Mouse (Mus musculus) lung, embryonic 16.5 days (tissue): ENCODE measurements around the gene Kcnk5. TPM values are rescaled to one million over a fixed set of nuclear protein-coding genes. Genes with fewer than 3 reads are reported as not detected.

ENCODE experiments used
- ATAC-seq: fragments of 200-750 bp; cut with Nextera tagmentation; 2 replicates; pipeline ENCODE4 v1.8.0; 2017; ENCODE audit warnings: low read depth, mild to moderate bottlenecking, moderate library complexity
- H3K27ac ChIP-seq: fragments of 300-500 bp; sonication (generic); 2 replicates; pipeline ENCODE4 v1.5.1; 2014; ENCODE audit warnings: mild to moderate bottlenecking, control low read depth, low read length
- H3K27me3 ChIP-seq: fragments of 300-500 bp; sonication (generic); 2 replicates; pipeline ENCODE4 v1.6.1; 2014; ENCODE audit warnings: low read depth, low read length, mixed read lengths; ENCODE audit not compliant: control insufficient read depth, insufficient read depth
- H3K36me3 ChIP-seq: fragments of 300-500 bp; sonication (generic); 2 replicates; pipeline ENCODE4 v1.6.1; 2014; ENCODE audit warnings: low read length; ENCODE audit not compliant: control insufficient read depth, insufficient read depth
- H3K4me1 ChIP-seq: fragments of 300-500 bp; sonication (generic); replicated peaks from 2 replicates; pipeline ENCODE4 v1.6.1; 2014; ENCODE audit warnings: low read length, mixed read lengths; ENCODE audit not compliant: control insufficient read depth, insufficient read depth
- H3K4me2 ChIP-seq: fragments of 300-500 bp; sonication (generic); 2 replicates; pipeline ENCODE4 v1.6.1; 2014; ENCODE audit warnings: low read depth, low read length, control low read depth
- H3K4me3 ChIP-seq: fragments of 300-500 bp; sonication (generic); 2 replicates; pipeline ENCODE4 v1.5.1; 2014; ENCODE audit warnings: mild to moderate bottlenecking, low read length, control low read depth
- H3K9ac ChIP-seq: fragments of 300-500 bp; sonication (generic); 2 replicates; pipeline ENCODE4 v1.6.1; 2014; ENCODE audit warnings: low read length, control low read depth
- H3K9me3 ChIP-seq: fragments of 300-500 bp; sonication (generic); 2 replicates; pipeline ENCODE4 v1.6.1; 2016; ENCODE audit warnings: low read length; ENCODE audit not compliant: control insufficient read depth
- WGBS: fragments of 180-500 bp; shearing (Covaris S2); extraction: QIAGEN DNeasy Blood & Tissue Kit; methylation state at CpG from one replicate; pipeline ENCODE4 v1.1.7; 2014; 5-methylcytosine and 5-hydroxymethylcytosine counted together
- polyA plus RNA-seq: library from polyadenylated mRNA; unstranded; fragments of >200 nt; fragmentation: Nextera tagmentation; extraction: Ambion mirVana; gene quantifications from 2 replicates; pipeline ENCODE4 v1.2.1, GENCODE M21; 2015

Kcnk5 gene
- polyA plus RNA-seq, 1 experiment from 2014 or later = 14.2 TPM

GRCm38 (mm10) chr14:20183701-20184100, 2.1 kb upstream of the Kcnk5 start:
- no peak overlapping the region for H3K4me2 ChIP-seq
- H3K36me3 ChIP-seq = no peaks in the 10 kb centered on the region
- no peaks in the 10 kb centered on the region for H3K9me3 ChIP-seq
- H3K27ac ChIP-seq = no peak overlapping the region
- no peak overlapping the region for H3K4me3 ChIP-seq
- no peaks in the 10 kb centered on the region for H3K27me3 ChIP-seq
- peaks cover 15% of the 10 kb centered on the region for H3K4me1 ChIP-seq
- ATAC-seq = no peak
- 60% methylated on average over 5 of the region's 5 CpGs for WGBS
- no peak overlapping the region for H3K9ac ChIP-seq

GRCm38 (mm10) chr14:20182596-20182995, 987 bp upstream of the Kcnk5 start:
- Histone ChIP-seq H3K27ac (no peak overlapping the region), H3K4me1 (peaks cover 22% of the 10 kb centered on the region), H3K4me3 (no peak overlapping the region), H3K4me2 (no peak overlapping the region), H3K9ac (no peak overlapping the region), H3K36me3 (no peaks in the 10 kb centered on the region), H3K27me3 (no peaks in the 10 kb centered on the region), H3K9me3 (no peaks in the 10 kb centered on the region)
- no peak for ATAC-seq
- WGBS = 67% methylated on average over 7 of the region's 7 CpGs

- peak overlapping the region; percentile 64 for H3K9ac ChIP-seq
- peaks cover 28% of the 10 kb centered on the region for H3K4me1 ChIP-seq
- no peaks in the 10 kb centered on the region for H3K9me3 ChIP-seq
- no peak overlapping the region for H3K27ac ChIP-seq
- no peaks in the 10 kb centered on the region for H3K27me3 ChIP-seq
- H3K4me3 ChIP-seq = peak overlapping the region; percentile 62
- under 1% methylated on average over 24 of the region's 24 CpGs for WGBS
- no peaks in the 10 kb centered on the region for H3K36me3 ChIP-seq
- ATAC-seq = peak; percentile 11; the same call in 1 of the 2 replicates
- peak overlapping the region; percentile 81 for H3K4me2 ChIP-seq
These were observed 852 bp downstream of the Kcnk5 start for GRCm38 (mm10) chr14:20180751-20181162.

DNA sequence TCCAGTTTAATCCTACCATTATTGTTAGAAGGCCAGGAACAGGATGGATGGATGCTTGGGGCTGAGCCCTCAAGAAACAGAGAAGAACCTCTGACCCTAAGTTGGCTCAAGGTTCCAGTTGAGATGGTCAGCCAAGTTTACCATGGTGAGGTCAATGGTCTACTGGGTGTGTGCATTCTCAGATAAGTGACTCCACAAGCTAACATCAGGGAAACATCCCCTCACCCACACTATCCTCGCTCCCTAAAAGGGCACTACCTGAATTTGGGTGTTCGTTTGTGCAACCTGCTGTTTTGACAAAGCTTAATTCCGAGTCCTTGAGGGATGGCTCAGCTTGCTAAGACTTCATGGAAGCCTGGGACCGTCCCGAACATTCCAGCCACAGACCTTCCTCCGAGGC, 1.3 kb downstream of the Kcnk5 start:
- Histone ChIP-seq H3K36me3 (no peaks in the 10 kb centered on the region), H3K4me2 (peak overlapping the region; percentile 81), H3K4me3 (peak overlapping the region; percentile 62), H3K27me3 (no peaks in the 10 kb centered on the region), H3K4me1 (peaks cover 33% of the 10 kb centered on the region), H3K9me3 (no peaks in the 10 kb centered on the region), H3K27ac (no peak overlapping the region), H3K9ac (peak overlapping the region; percentile 64)
- 3% methylated on average over 6 of the region's 6 CpGs for WGBS
- no peak for ATAC-seq

DNA sequence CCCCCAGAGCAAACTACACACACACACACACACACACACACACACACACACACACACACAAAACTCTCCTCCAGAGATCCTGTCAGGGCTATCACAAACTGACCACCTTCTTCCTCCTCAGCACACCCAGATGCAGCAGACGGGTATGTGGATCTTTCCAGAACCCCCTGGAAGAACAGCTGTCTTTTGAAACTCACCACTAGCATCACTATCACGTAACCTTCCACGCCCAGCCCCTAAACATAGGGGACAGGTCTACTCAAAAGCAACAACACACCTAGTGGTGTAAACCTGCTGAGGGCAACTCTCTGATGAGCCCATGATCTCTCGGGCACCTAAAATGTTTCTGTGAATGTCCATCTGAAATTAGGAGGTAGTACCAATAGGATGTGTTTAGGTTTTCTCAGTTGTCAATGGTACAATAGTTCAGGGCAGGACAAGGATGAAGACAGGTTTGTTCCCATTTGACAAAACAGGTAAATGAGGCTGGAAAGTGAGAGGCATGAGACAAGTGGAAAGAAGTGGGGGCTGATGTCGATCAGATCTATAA, 1.8 kb downstream of the Kcnk5 start:
- H3K9me3 ChIP-seq = no peaks in the 10 kb centered on the region
- peak overlapping the region; percentile 8 for H3K9ac ChIP-seq
- H3K4me3 ChIP-seq = peak overlapping the region; percentile 62
- ATAC-seq = no peak
- peak overlapping the region; percentile 81 for H3K4me2 ChIP-seq
- H3K36me3 ChIP-seq = no peaks in the 10 kb centered on the region
- no peak overlapping the region for H3K27ac ChIP-seq
- peaks cover 35% of the 10 kb centered on the region for H3K4me1 ChIP-seq
- no peaks in the 10 kb centered on the region for H3K27me3 ChIP-seq
- 48% methylated on average over 5 of the region's 5 CpGs for WGBS

- Histone ChIP-seq H3K27ac (peak overlapping the region; percentile 10), H3K9ac (peak overlapping the region; percentile 50; the same call in 1 of the 2 replicates), H3K4me3 (peak overlapping the region; percentile 62), H3K27me3 (no peaks in the 10 kb centered on the region), H3K4me2 (peak overlapping the region; percentile 81), H3K36me3 (no peaks in the 10 kb centered on the region), H3K4me1 (peaks cover 36% of the 10 kb centered on the region), H3K9me3 (no peaks in the 10 kb centered on the region)
- 29% methylated on average over 3 of the region's 3 CpGs for WGBS
- no peak for ATAC-seq
These were observed 2.5 kb downstream of the Kcnk5 start for GRCm38 (mm10) chr14:20179080-20179479.

- Histone ChIP-seq H3K9me3 (no peaks in the 10 kb centered on the region), H3K4me1 (peaks cover 41% of the 10 kb centered on the region), H3K27ac (no peak overlapping the region), H3K9ac (no peak overlapping the region), H3K36me3 (no peaks in the 10 kb centered on the region), H3K27me3 (no peaks in the 10 kb centered on the region), H3K4me2 (peak overlapping the region; percentile 81), H3K4me3 (peak overlapping the region; percentile 62; the same call in 1 of the 2 replicates)
- 16% methylated on average over 4 of the region's 4 CpGs for WGBS
- ATAC-seq = no peak
These were observed 3.0 kb downstream of the Kcnk5 start for GRCm38 (mm10) chr14:20178593-20178992.

GRCm38 (mm10) chr14:20177494-20178123, 4.0 kb downstream of the Kcnk5 start:
- 50% methylated on average over 9 of the region's 9 CpGs for WGBS
- H3K27ac ChIP-seq = peak overlapping the region; percentile 38
- H3K4me3 ChIP-seq = no peak overlapping the region
- no peaks in the 10 kb centered on the region for H3K9me3 ChIP-seq
- H3K36me3 ChIP-seq = no peaks in the 10 kb centered on the region
- ATAC-seq = peak; percentile 6; the same call in 1 of the 2 replicates
- H3K27me3 ChIP-seq = no peaks in the 10 kb centered on the region
- H3K4me2 ChIP-seq = peak overlapping the region; percentile 26
- no peak overlapping the region for H3K9ac ChIP-seq
- H3K4me1 ChIP-seq = peaks cover 50% of the 10 kb centered on the region

GRCm38 (mm10) chr14:20175705-20176104, 5.9 kb downstream of the Kcnk5 start:
- ATAC-seq = no peak
- Histone ChIP-seq H3K4me3 (no peak overlapping the region), H3K36me3 (no peaks in the 10 kb centered on the region), H3K27me3 (no peaks in the 10 kb centered on the region), H3K27ac (no peak overlapping the region), H3K4me2 (no peak overlapping the region), H3K9ac (no peak overlapping the region), H3K9me3 (no peaks in the 10 kb centered on the region), H3K4me1 (peaks cover 58% of the 10 kb centered on the region)
- WGBS = 88% methylated on average over 4 of the region's 4 CpGs
